Mouse (Mus musculus) liver, embryonic 14 days (tissue): ENCODE data around the gene Selenok. TPM values are rescaled to one million over a fixed set of nuclear protein-coding genes. Genes with fewer than 3 reads are reported as not detected.

Source experiments
- polyA plus RNA-seq: library from polyadenylated mRNA; depleted of rRNA; stranded (reverse); fragments of >200 nt; gene quantifications from 2 replicates; pipeline ENCODE4 v1.2.3, GENCODE M21; 2012; rRNA removed

Gene Selenok
- polyA plus RNA-seq, result 60.5 and 65.1 TPM in 2 replicates

GRCm38 (mm10) chr14:29968075-29968821, at the start of gene Selenok:
Gene Selenok (plus strand): TSS chr14:29968308.

GRCm38 (mm10) chr14:29978254-29979204, 10.4 kb downstream of the Selenok start, which contains the start of gene Actr8:
Gene Actr8 (plus strand): TSS chr14:29978337.

DNA sequence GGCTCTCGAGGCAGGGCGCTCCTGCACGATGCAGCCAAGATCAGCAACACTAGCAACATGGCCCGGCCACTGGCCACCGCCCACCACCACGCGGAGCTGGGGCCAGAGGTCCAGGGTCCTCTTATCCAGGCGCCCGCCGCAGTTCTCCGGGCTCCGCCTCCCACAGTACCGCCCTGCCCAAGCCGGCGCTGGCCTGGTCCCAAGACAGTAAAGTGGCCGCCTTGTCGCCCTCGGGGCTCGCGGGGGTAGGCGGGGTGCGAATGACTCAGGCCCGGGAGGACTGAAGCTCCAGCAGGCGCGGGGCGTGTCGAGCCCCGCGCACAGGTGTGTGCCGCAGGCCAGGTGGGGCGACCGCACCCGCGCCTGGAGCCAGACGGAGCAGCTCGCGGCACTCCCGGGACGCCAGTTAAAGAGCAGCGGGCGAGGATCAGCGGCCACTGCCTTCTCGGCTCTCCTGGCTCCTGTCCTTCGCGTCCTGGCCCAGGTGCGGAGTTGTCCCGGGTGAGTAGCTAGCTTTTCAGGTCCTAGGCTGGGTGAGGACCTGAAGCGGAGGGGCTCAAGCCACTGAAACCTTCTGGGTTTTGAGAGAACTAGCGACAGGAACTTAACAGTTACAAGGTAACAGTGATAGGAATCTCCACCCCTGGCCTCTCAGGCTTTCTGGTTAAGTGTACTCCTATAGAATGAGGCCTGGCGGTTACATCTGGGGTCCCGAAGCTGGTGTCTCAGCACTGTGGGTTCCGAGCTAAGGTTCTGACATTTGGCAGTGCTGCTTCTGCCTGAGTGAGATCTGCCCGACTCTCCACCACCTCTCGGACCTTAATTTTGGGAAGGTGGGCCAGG, 40.8 kb downstream of the Selenok start, which contains the start of the genes Il17rb and Chdh:
Il17rb (minus strand) TSS at position 164 of the 843 bp plus-strand sequence.
Chdh (plus strand) TSS at position 291 of the 843 bp plus-strand sequence.

Other genes starting within 250 kb of the Selenok start
- 0.02 TPM in 1 of 2 replicates, not detected in the other for gene Cacna2d3, start 246.4 kb upstream of the Selenok start, polyA plus RNA-seq
- gene Actr8, start 10.0 kb downstream of the Selenok start, polyA plus RNA-seq, result 11.9 and 12.8 TPM in 2 replicates
- 0.87 and 1.2 TPM in 2 replicates for gene Il17rb, start 40.6 kb downstream of the Selenok start, polyA plus RNA-seq
- 1.9 and 2.3 TPM in 2 replicates for gene Chdh, start 40.7 kb downstream of the Selenok start, polyA plus RNA-seq